Mouse (Mus musculus): ENCODE measurements around the gene Ccdc189. TPM values are rescaled to one million over a fixed set of nuclear protein-coding genes. Genes with fewer than 3 reads are reported as not detected.

Ccdc189 gene
- polyA plus RNA-seq, 2 experiments: 5.4 to 10.6 TPM

DNA sequence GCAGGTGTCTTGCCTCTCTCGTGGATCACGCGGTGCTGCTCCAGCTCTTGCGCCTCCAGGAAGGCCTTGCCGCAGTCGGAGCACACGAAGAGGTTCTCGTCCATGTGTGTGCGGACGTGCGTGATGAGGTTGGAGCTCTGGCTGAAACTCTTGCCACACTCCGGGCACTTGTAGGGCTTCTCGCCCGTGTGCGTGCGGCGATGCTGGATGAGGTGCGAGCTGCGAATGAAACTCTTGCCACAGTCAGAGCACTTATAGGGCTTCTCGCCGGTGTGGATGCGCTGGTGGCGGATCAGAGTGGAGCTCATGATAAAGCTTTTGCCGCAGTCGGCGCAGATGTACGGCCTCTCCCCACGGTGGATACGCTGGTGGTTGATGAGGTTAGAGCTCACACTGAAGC is 22.6 kb upstream of the Ccdc189 start:
- no peak for DNase-seq (ENCODE audit: low spot score)
- Histone ChIP-seq H3K4me1 (ENCODE audit: control insufficient read depth, insufficient read depth, low read length) (peaks cover 6% of the 10 kb centered on the region; the same call in 1 of the 2 replicates), H3K27ac (replicated peaks; ENCODE audit: low read depth, low read length) (no peak overlapping the region), H3K27me3 (ENCODE audit: control insufficient read depth, insufficient read depth, low read length) (no peaks in the 10 kb centered on the region), H3K36me3 (ENCODE audit: control insufficient read depth, insufficient read depth, low read length) (peaks cover 65% of the 10 kb centered on the region), H3K4me2 (replicated peaks; ENCODE audit: low read depth, low read length, severe bottlenecking) (no peak overlapping the region), H3K9me3 (ENCODE audit: control insufficient read depth, low read length) (no peaks in the 10 kb centered on the region), H3K4me3 (replicated peaks; ENCODE audit: low read length) (no peak overlapping the region), H3K9ac (ENCODE audit: low read depth, low read length, severe bottlenecking) (no peak overlapping the region)
- WGBS: 97% methylated on average over 29 of the region's 29 CpGs
- no peak for TF ChIP-seq POLR2A (IDR thresholded peaks at IDR 0.05; ENCODE audit: borderline replicate concordance, extremely low read depth, insufficient read depth, insufficient read length)
- no peak for ATAC-seq (ENCODE audit: low FRiP score, low read depth)

GRCm38 (mm10) chr7:127607150-127607549 is 18.8 kb upstream of the Ccdc189 start:
- H3K36me3 ChIP-seq (ENCODE audit: control insufficient read depth, insufficient read depth, low read length): peaks cover 94% of the 10 kb centered on the region

GRCm38 (mm10) chr7:127604256-127604655 is 15.9 kb upstream of the Ccdc189 start:
- Histone ChIP-seq H3K27me3 (ENCODE audit: control insufficient read depth, insufficient read depth, low read length) (no peaks in the 10 kb centered on the region), H3K4me2 (replicated peaks; ENCODE audit: low read depth, low read length, severe bottlenecking) (no peak overlapping the region), H3K27ac (replicated peaks; ENCODE audit: low read depth, low read length) (no peak overlapping the region), H3K9ac (ENCODE audit: low read depth, low read length, severe bottlenecking) (no peak overlapping the region), H3K9me3 (ENCODE audit: control insufficient read depth, low read length) (no peaks in the 10 kb centered on the region), H3K4me1 (ENCODE audit: control insufficient read depth, insufficient read depth, low read length) (no peaks in the 10 kb centered on the region), H3K36me3 (ENCODE audit: control insufficient read depth, insufficient read depth, low read length) (peaks cover 93% of the 10 kb centered on the region), H3K4me3 (replicated peaks; ENCODE audit: low read length) (no peak overlapping the region)
- 88% methylated on average over 10 of the region's 10 CpGs for WGBS
- DNase-seq (ENCODE audit: low spot score) (no peak), ATAC-seq (ENCODE audit: low FRiP score, low read depth) (no peak)
- TF ChIP-seq POLR2A (IDR thresholded peaks at IDR 0.05; ENCODE audit: borderline replicate concordance, extremely low read depth, insufficient read depth, insufficient read length): no peak

More at GRCm38 (mm10) chr7:127607150-127607549, 18.8 kb upstream of the Ccdc189 start:
- ATAC-seq (ENCODE audit: low FRiP score, low read depth) (no peak), DNase-seq (ENCODE audit: low spot score) (no peak)
- Histone ChIP-seq H3K4me3 (replicated peaks; ENCODE audit: low read length) (no peak overlapping the region), H3K9me3 (ENCODE audit: control insufficient read depth, low read length) (no peaks in the 10 kb centered on the region), H3K27me3 (ENCODE audit: control insufficient read depth, insufficient read depth, low read length) (no peaks in the 10 kb centered on the region), H3K4me1 (ENCODE audit: control insufficient read depth, insufficient read depth, low read length) (no peaks in the 10 kb centered on the region), H3K27ac (replicated peaks; ENCODE audit: low read depth, low read length) (no peak overlapping the region), H3K4me2 (replicated peaks; ENCODE audit: low read depth, low read length, severe bottlenecking) (no peak overlapping the region), H3K9ac (ENCODE audit: low read depth, low read length, severe bottlenecking) (no peak overlapping the region)
- 84% methylated on average over 6 of the region's 6 CpGs for WGBS
- TF ChIP-seq POLR2A (IDR thresholded peaks at IDR 0.05; ENCODE audit: borderline replicate concordance, extremely low read depth, insufficient read depth, insufficient read length): no peak

DNA sequence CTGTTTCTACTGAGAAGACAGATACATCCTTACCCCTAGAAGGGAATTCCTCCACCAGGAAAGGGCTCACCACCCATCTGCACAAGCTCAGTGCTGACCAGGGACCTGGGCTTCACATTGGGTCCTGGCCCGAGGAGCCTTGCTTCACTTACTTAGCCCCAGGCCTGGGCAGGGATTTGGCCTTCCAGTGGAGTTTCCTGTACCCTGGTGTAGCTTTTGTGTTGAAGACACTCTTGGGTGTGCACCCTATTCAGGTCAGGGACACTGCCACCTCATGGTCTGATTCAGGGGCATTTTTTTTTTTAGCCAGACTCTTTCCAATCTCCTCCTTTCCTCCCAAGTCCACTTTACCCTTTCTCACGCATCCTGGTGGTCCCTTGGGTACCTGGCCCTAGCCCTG is 14.5 kb upstream of the Ccdc189 start:
- WGBS: 82% methylated on average over 2 of the region's 2 CpGs
- H3K4me2 ChIP-seq (replicated peaks; ENCODE audit: low read depth, low read length, severe bottlenecking): no peak overlapping the region

GRCm38 (mm10) chr7:127601735-127602134 is 13.3 kb upstream of the Ccdc189 start:
- 88% methylated on average over 4 of the region's 4 CpGs for WGBS
- H3K36me3 ChIP-seq (ENCODE audit: control insufficient read depth, insufficient read depth, low read length): peaks cover 96% of the 10 kb centered on the region
- H3K27ac ChIP-seq (replicated peaks; ENCODE audit: low read depth, low read length): no peak overlapping the region
- no peak overlapping the region for H3K4me2 ChIP-seq (replicated peaks; ENCODE audit: low read depth, low read length, severe bottlenecking)
- no peak for DNase-seq (ENCODE audit: low spot score)
- no peaks in the 10 kb centered on the region for H3K9me3 ChIP-seq (ENCODE audit: control insufficient read depth, low read length)
- no peaks in the 10 kb centered on the region for H3K27me3 ChIP-seq (ENCODE audit: control insufficient read depth, insufficient read depth, low read length)
- H3K4me1 ChIP-seq (ENCODE audit: control insufficient read depth, insufficient read depth, low read length): no peaks in the 10 kb centered on the region
- no peak overlapping the region for H3K4me3 ChIP-seq (replicated peaks; ENCODE audit: low read length)
- ATAC-seq (ENCODE audit: low FRiP score, low read depth): no peak
- no peak for TF ChIP-seq POLR2A (IDR thresholded peaks at IDR 0.05; ENCODE audit: borderline replicate concordance, extremely low read depth, insufficient read depth, insufficient read length)
- H3K9ac ChIP-seq (ENCODE audit: low read depth, low read length, severe bottlenecking): no peak overlapping the region

More for the DNA sequence above, 14.5 kb upstream of the Ccdc189 start:
- no peak overlapping the region for H3K4me3 ChIP-seq (replicated peaks; ENCODE audit: low read length)
- H3K9ac ChIP-seq (ENCODE audit: low read depth, low read length, severe bottlenecking): no peak overlapping the region
- no peaks in the 10 kb centered on the region for H3K4me1 ChIP-seq (ENCODE audit: control insufficient read depth, insufficient read depth, low read length)
- H3K27ac ChIP-seq (replicated peaks; ENCODE audit: low read depth, low read length): no peak overlapping the region
- DNase-seq (ENCODE audit: low spot score): no peak
- TF ChIP-seq POLR2A (IDR thresholded peaks at IDR 0.05; ENCODE audit: borderline replicate concordance, extremely low read depth, insufficient read depth, insufficient read length): no peak
- H3K27me3 ChIP-seq (ENCODE audit: control insufficient read depth, insufficient read depth, low read length): no peaks in the 10 kb centered on the region
- H3K36me3 ChIP-seq (ENCODE audit: control insufficient read depth, insufficient read depth, low read length): peaks cover 93% of the 10 kb centered on the region
- no peak for ATAC-seq (ENCODE audit: low FRiP score, low read depth)
- H3K9me3 ChIP-seq (ENCODE audit: control insufficient read depth, low read length): no peaks in the 10 kb centered on the region

DNA sequence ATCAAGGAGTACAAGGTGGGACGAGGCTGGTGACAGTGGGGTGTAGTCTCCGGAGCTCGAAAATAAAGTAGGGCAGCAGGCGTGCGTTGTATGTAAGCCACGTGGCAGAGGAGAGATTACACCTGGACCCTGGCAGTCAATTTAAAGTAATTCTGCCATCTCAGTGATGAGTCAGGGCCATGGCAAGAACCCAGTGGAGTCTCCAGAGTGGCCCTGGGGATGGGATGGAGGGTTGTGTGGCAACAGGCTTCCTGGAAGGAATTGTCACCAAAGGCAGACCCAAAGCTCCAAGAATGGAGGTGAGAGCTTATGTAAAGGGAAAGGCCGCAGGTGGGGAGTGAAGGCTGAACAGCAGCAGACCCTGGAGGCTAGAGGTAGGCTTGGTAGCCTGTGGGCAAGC is 12.2 kb upstream of the Ccdc189 start:
- Histone ChIP-seq H3K4me3 (replicated peaks; ENCODE audit: low read length) (no peak overlapping the region), H3K4me1 (ENCODE audit: control insufficient read depth, insufficient read depth, low read length) (no peaks in the 10 kb centered on the region), H3K4me2 (replicated peaks; ENCODE audit: low read depth, low read length, severe bottlenecking) (no peak overlapping the region), H3K36me3 (ENCODE audit: control insufficient read depth, insufficient read depth, low read length) (peaks cover 98% of the 10 kb centered on the region), H3K9ac (ENCODE audit: low read depth, low read length, severe bottlenecking) (no peak overlapping the region), H3K27ac (replicated peaks; ENCODE audit: low read depth, low read length) (no peak overlapping the region), H3K27me3 (ENCODE audit: control insufficient read depth, insufficient read depth, low read length) (no peaks in the 10 kb centered on the region), H3K9me3 (ENCODE audit: control insufficient read depth, low read length) (no peaks in the 10 kb centered on the region)
- TF ChIP-seq POLR2A (IDR thresholded peaks at IDR 0.05; ENCODE audit: borderline replicate concordance, extremely low read depth, insufficient read depth, insufficient read length): no peak
- no peak for ATAC-seq (ENCODE audit: low FRiP score, low read depth)
- DNase-seq (ENCODE audit: low spot score): no peak
- 93% methylated on average over 7 of the region's 7 CpGs for WGBS

Data from limb, embryonic 14.5 days (tissue).